Comparison of ENCODE assay signal across 21 mouse cellular contexts in the genomic region with DNA sequence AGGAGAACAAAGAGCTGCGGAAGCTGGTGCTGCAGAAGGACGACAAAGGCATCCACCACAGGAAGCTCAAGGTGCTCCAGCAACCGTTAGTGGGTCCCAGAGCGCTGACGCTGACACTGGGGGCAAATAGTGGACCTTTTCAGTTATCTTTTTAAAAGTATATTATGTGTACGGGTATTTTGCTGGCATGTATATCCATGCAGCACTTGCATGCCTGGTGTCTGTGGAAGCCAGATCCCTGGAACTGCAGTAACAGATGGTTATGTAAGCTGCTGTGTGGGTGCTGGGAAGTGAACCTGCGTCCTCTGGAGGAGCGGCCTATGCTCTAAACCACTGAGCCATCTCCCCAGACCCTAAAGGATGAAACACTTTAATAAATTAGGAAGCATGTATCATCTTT. TPM values are rescaled to one million over a fixed set of nuclear protein-coding genes. Genes with fewer than 3 reads are reported as not detected.
DNase-seq lines count a peak whose midpoint lies in the region; ATAC-seq lines count a peak whose summit lies in the region.
"Had no signal": no experiment of that assay in that cellular context is flagged by ENCODE, and none has a peak within 500 bp of the region (broad histone marks: within the 10 kb centered on the region; RNA-seq: fewer than 3 reads in every experiment).

No protein-coding gene starts in this region.

- no peak for ATAC-seq in megakaryocyte, adult 5-6 weeks (ENCODE audit: poor library complexity, severe bottlenecking)
- ATAC-seq: CD4-positive, CD25-positive, alpha-beta regulatory T cell, adult 4 months; forebrain, embryonic 13.5 days; inflammation-experienced regulatory T-cells, adult 6 months; Patski had no signal

- DNase-seq in frontal cortex, adult 2 months (ENCODE audit: extremely low spot score in 1 of 2, low spot score in 1 of 2), result peak; percentile 29 to 70
- no peak for DNase-seq in frontal cortex, postnatal 14 days (ENCODE audit: low spot score in 2 of 2)
- DNase-seq in right cerebral cortex, adult 2 months (ENCODE audit: low spot score in 2 of 2), result peak; percentile 41 to 50
- DNase-seq in right cerebral cortex, postnatal 4 days, result no peak
- DNase-seq in layer of hippocampus, postnatal 14 days (ENCODE audit: low spot score in 2 of 2), result peak; percentile 14 to 26
- DNase-seq in ovary, postnatal 10 days (ENCODE audit: low spot score), result no peak
- DNase-seq in adrenal gland, adult 8-10 months, result no peak
- DNase-seq: adrenal gland, postnatal 14 days; cerebellum, adult 11 months; cerebellum, postnatal 10 days; heart, adult 11 months; heart, postnatal 14 days; kidney, adult 2 months; kidney, postnatal 14 days; lung, adult 18-20 months; thymus, postnatal 25 days had no signal

RNA-seq across cellular contexts. Expression of gene Opa1, which starts 26.4 kb away (rescaled TPM):
- polyA plus RNA-seq in frontal cortex, adult 2 months (2012; rRNA removed), result 45.3 and 49.9 TPM in 2 replicates
- 100 to 1,000 TPM; 105 to 109 TPM for total RNA-seq in layer of hippocampus, postnatal 14 days (2021)
- 27.0 and 30.5 TPM in 2 replicates for total RNA-seq in megakaryocyte, adult 5-6 weeks (2015)
- total RNA-seq in megakaryocyte, adult 5-6 weeks (2017), result 56.2 and 59.1 TPM in 2 replicates
- total RNA-seq in adrenal gland, adult 8-10 months (2022), result 10 to 100 TPM; 76.1 to 85.5 (median 81.6) TPM

Comparison
In these comparisons a context has a peak if more than half of its experiments do, and no peak if none do; other contexts are left out.
1. DNase-seq: peak in frontal cortex, adult 2 months (2 of 2), right cerebral cortex, adult 2 months (2 of 2) and layer of hippocampus, postnatal 14 days (2 of 2); none in frontal cortex, postnatal 14 days (0 of 2), right cerebral cortex, postnatal 4 days (single experiment), ovary, postnatal 10 days (single experiment) and adrenal gland, adult 8-10 months (single experiment).